Mouse (Mus musculus) forebrain, embryonic 16.5 days (tissue): ENCODE measurements around the gene Zbtb40. TPM values are rescaled to one million over a fixed set of nuclear protein-coding genes. Genes with fewer than 3 reads are reported as not detected.

ENCODE experiments used
- ATAC-seq: fragments of 200-750 bp; cut with Nextera tagmentation; 2 replicates; pipeline ENCODE4 v1.8.0; 2017; ENCODE audit warnings: mild to moderate bottlenecking, moderate library complexity
- H3K27ac ChIP-seq: fragments of 300-500 bp; sonication (generic); 2 replicates; pipeline ENCODE4 v1.5.1; 2014; ENCODE audit warnings: low read length, control low read depth
- H3K27me3 ChIP-seq: fragments of 300-500 bp; sonication (generic); replicated peaks from 2 replicates; pipeline ENCODE4 v1.6.1; 2014; ENCODE audit warnings: low read length; ENCODE audit not compliant: control insufficient read depth, insufficient read depth
- H3K36me3 ChIP-seq: fragments of 300-500 bp; sonication (generic); 2 replicates; pipeline ENCODE4 v1.6.1; 2014; ENCODE audit not compliant: control insufficient read depth, insufficient read depth
- H3K4me1 ChIP-seq: fragments of 300-500 bp; sonication (generic); replicated peaks from 2 replicates; pipeline ENCODE4 v1.6.1; 2014; ENCODE audit warnings: low read length; ENCODE audit not compliant: control insufficient read depth, insufficient read depth
- H3K4me2 ChIP-seq: fragments of 300-500 bp; sonication (generic); 2 replicates; pipeline ENCODE4 v1.6.1; 2014; ENCODE audit warnings: mild to moderate bottlenecking, low read length, control low read depth
- H3K4me3 ChIP-seq: fragments of 300-500 bp; sonication (generic); replicated peaks from 2 replicates; pipeline ENCODE4 v1.5.1; 2014; ENCODE audit warnings: mild to moderate bottlenecking, low read length, control low read depth
- H3K9ac ChIP-seq: fragments of 300-500 bp; sonication (generic); replicated peaks from 2 replicates; pipeline ENCODE4 v1.6.1; 2014; ENCODE audit warnings: low read depth, low read length, control low read depth
- H3K9me3 ChIP-seq: fragments of 300-500 bp; sonication (generic); 2 replicates; pipeline ENCODE4 v1.6.1; 2016; ENCODE audit warnings: low read length; ENCODE audit not compliant: control insufficient read depth
- WGBS: fragments of 180-500 bp; shearing (Covaris S2); extraction: QIAGEN DNeasy Blood & Tissue Kit; methylation state at CpG from one replicate; pipeline ENCODE4 v1.1.7; 2014; 5-methylcytosine and 5-hydroxymethylcytosine counted together
- polyA plus RNA-seq: library from polyadenylated mRNA; unstranded; fragments of >200 nt; fragmentation: Nextera tagmentation; extraction: Ambion mirVana; gene quantifications from 2 replicates; pipeline ENCODE4 v1.2.1, GENCODE M21; 2015

Gene Zbtb40
- polyA plus RNA-seq, 1 experiment from 2014 or later, result 5.3 TPM

DNA sequence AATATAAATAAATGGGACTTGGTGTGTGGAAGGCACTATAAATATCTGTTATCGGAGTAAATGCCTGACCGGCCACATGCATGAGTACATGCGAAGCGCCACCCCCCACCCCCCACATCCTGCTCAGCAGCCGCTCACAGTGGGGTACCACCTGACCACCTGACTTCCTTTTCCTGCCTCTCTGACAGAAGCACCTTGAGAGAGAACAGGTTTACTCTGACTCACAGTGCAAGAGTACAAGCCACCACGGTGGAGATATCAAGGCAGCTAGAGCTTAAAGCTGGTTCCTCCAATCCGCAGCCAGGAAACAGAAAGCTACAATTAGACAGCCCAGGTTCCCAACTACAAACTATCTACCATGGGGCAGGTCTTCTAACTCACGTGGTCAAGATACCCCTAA lies 19.9 kb upstream of the Zbtb40 start:
- 42% methylated on average over 8 of the region's 8 CpGs for WGBS
- Histone ChIP-seq H3K36me3 (no peaks in the 10 kb centered on the region), H3K4me2 (no peak overlapping the region), H3K9me3 (no peaks in the 10 kb centered on the region), H3K4me3 (no peak overlapping the region), H3K9ac (no peak overlapping the region), H3K4me1 (no peaks in the 10 kb centered on the region; the same call in 1 of the 2 replicates), H3K27ac (no peak overlapping the region), H3K27me3 (0 out of 2 replicates have a peak, but pooled peaks cover 4% of the 10 kb centered on the region)
- no peak for ATAC-seq

DNA sequence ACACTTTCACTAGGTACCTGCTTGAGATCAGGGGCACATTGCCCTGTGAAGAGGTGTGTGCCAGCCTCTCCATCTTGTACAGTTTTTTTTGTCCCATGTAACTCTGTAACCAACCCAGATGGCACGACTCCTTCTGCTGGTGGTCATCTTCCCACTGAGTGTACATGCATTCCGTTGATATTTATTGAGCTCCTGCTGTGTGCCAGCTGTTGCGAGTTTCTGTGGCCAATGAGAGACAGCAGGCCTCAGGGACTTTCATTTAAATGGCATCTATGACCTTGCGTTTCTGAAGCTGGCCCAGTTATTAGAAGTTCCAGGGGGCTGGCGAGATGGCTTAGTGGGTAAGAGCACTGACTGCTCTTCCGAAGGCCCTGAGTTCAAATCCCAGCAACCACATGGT lies 17.2 kb upstream of the Zbtb40 start:
- Histone ChIP-seq H3K4me1 (no peaks in the 10 kb centered on the region; the same call in 1 of the 2 replicates), H3K9ac (no peak overlapping the region), H3K9me3 (no peaks in the 10 kb centered on the region), H3K27ac (no peak overlapping the region), H3K4me2 (no peak overlapping the region), H3K27me3 (0 out of 2 replicates have a peak, but pooled peaks cover 4% of the 10 kb centered on the region), H3K4me3 (no peak overlapping the region), H3K36me3 (no peaks in the 10 kb centered on the region)
- ATAC-seq, result no peak
- WGBS, result 76% methylated on average over 6 of the region's 6 CpGs

GRCm38 (mm10) chr4:137054932-137055331 lies 6.3 kb upstream of the Zbtb40 start:
- Histone ChIP-seq H3K36me3 (no peaks in the 10 kb centered on the region), H3K4me3 (no peak overlapping the region), H3K27ac (no peak overlapping the region), H3K9ac (no peak overlapping the region), H3K4me2 (no peak overlapping the region), H3K9me3 (no peaks in the 10 kb centered on the region), H3K27me3 (peaks cover 38% of the 10 kb centered on the region), H3K4me1 (no peaks in the 10 kb centered on the region)
- WGBS, result 61% methylated on average over 3 of the region's 3 CpGs
- ATAC-seq, result no peak

- no peak for ATAC-seq
- Histone ChIP-seq H3K4me2 (no peak overlapping the region), H3K27ac (no peak overlapping the region), H3K4me3 (no peak overlapping the region), H3K4me1 (peaks cover 3% of the 10 kb centered on the region; the same call in 1 of the 2 replicates), H3K9me3 (peaks cover 4% of the 10 kb centered on the region; the same call in 1 of the 2 replicates), H3K9ac (no peak overlapping the region), H3K27me3 (peaks cover 40% of the 10 kb centered on the region), H3K36me3 (no peaks in the 10 kb centered on the region)
- WGBS, result 78% methylated on average over 5 of the region's 5 CpGs
These were observed 5.2 kb upstream of the Zbtb40 start for GRCm38 (mm10) chr4:137053810-137054209.

DNA sequence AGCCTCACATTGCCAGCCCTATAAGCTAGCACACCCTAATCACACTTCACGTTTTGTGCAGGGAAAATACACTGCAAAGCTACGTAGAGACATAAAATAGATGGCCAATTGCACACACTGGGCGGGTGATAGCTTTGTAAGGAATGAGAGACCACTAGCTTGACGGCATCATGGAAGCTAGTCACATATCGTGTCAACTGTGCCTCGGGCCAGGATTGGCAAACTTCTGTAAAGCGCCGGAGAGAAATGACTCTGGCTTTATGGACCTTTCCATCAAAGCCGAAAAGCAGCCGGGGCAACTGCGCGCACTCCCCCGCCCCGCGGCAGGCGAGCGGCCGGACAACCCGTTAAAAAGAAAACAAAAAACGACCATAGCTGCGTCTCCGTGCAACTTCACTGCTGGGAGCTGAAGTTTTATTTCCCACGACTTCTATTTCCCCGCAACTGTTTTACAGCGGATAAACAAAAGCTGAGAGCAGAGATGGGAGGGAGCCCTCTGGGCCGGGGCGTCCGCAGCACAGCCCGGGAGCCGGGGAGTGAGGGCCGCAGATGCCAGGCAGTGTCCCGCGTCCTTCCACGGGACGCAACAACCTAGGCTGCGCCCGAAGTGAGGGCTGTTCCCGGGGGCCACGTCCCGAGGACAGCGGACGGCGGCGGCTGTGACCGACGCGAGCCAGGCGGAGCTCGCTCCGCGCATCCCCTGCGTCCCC lies 606 bp downstream of the Zbtb40 start:
- H3K9me3 ChIP-seq, result peaks cover 4% of the 10 kb centered on the region; the same call in 1 of the 2 replicates
- WGBS, result under 1% methylated on average over 52 of the region's 52 CpGs
- H3K4me2 ChIP-seq, result peak overlapping the region; percentile 72
- H3K9ac ChIP-seq, result peak overlapping the region; percentile 78
- ATAC-seq, result peak; percentile 74
- peak overlapping the region; percentile 80 for H3K27ac ChIP-seq
- peak overlapping the region; percentile 93 for H3K4me3 ChIP-seq
- no peaks in the 10 kb centered on the region for H3K36me3 ChIP-seq
- peaks cover 28% of the 10 kb centered on the region for H3K27me3 ChIP-seq
- peaks cover 27% of the 10 kb centered on the region for H3K4me1 ChIP-seq

GRCm38 (mm10) chr4:137046110-137046509 lies 2.5 kb downstream of the Zbtb40 start:
- Histone ChIP-seq H3K27ac (no peak overlapping the region), H3K27me3 (peaks cover 14% of the 10 kb centered on the region), H3K9me3 (peaks cover 4% of the 10 kb centered on the region; the same call in 1 of the 2 replicates), H3K4me2 (no peak overlapping the region), H3K9ac (no peak overlapping the region), H3K4me3 (no peak overlapping the region), H3K36me3 (no peaks in the 10 kb centered on the region), H3K4me1 (peaks cover 27% of the 10 kb centered on the region)
- WGBS, result 89% methylated on average over 5 of the region's 5 CpGs
- ATAC-seq, result no peak

DNA sequence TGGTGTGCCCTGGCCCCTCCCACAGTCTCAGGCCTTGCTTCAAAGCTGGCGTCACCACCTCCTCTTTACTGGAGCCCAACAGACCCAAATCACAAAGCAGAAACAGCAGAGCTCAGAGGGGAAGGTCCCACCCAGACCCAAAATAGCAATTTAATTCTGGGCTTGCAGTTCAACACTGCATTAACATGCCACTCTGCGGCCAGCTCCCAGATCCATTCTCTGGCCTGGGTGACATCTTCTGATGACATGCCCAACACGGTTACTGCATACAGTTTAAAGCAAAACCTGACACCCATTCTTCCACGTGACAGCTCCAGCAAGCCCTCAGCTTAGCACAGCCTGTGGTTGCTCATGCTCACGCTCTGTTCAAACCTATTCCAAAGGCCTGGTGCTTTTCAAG lies 4.1 kb downstream of the Zbtb40 start:
- H3K36me3 ChIP-seq, result no peaks in the 10 kb centered on the region
- peak overlapping the region; percentile 9; the same call in 1 of the 2 replicates for H3K9ac ChIP-seq
- peaks cover 27% of the 10 kb centered on the region for H3K4me1 ChIP-seq
- peak; percentile 2; the same call in 1 of the 2 replicates for ATAC-seq
- peak overlapping the region; percentile 60 for H3K27ac ChIP-seq
- WGBS, result 26% methylated on average over 5 of the region's 5 CpGs
- peaks cover 4% of the 10 kb centered on the region; the same call in 1 of the 2 replicates for H3K9me3 ChIP-seq
- peak overlapping the region; percentile 39; the same call in 1 of the 2 replicates for H3K4me2 ChIP-seq
- no peaks in the 10 kb centered on the region for H3K27me3 ChIP-seq
- H3K4me3 ChIP-seq, result no peak overlapping the region

- Histone ChIP-seq H3K4me1 (peaks cover 24% of the 10 kb centered on the region), H3K9ac (peak overlapping the region; percentile 9; the same call in 1 of the 2 replicates), H3K4me3 (no peak overlapping the region), H3K36me3 (no peaks in the 10 kb centered on the region), H3K4me2 (peak overlapping the region; percentile 39), H3K9me3 (0 out of 2 replicates have a peak, but pooled peaks cover under 1% of the 10 kb centered on the region), H3K27ac (peak overlapping the region; percentile 60), H3K27me3 (no peaks in the 10 kb centered on the region)
- ATAC-seq, result no peak
- 26% methylated on average over 11 of the region's 11 CpGs for WGBS
These were observed 4.8 kb downstream of the Zbtb40 start for GRCm38 (mm10) chr4:137043799-137044198.

- H3K4me1 ChIP-seq, result peaks cover 33% of the 10 kb centered on the region
- H3K9ac ChIP-seq, result no peak overlapping the region
- no peak for ATAC-seq
- 89% methylated on average over 8 of the region's 8 CpGs for WGBS
- H3K4me3 ChIP-seq, result no peak overlapping the region
- no peaks in the 10 kb centered on the region for H3K27me3 ChIP-seq
- H3K9me3 ChIP-seq, result no peaks in the 10 kb centered on the region
- H3K27ac ChIP-seq, result no peak overlapping the region
- H3K36me3 ChIP-seq, result no peaks in the 10 kb centered on the region
- no peak overlapping the region for H3K4me2 ChIP-seq
These were observed 6.6 kb downstream of the Zbtb40 start for GRCm38 (mm10) chr4:137042039-137042438.
